Mouse (Mus musculus): ENCODE results near the gene Fhdc1. TPM values are rescaled to one million over a fixed set of nuclear protein-coding genes. Genes with fewer than 3 reads are reported as not detected.

Gene Fhdc1
- polyA plus RNA-seq, 1 experiment from 2014 or later, result 10.2 TPM

DNA sequence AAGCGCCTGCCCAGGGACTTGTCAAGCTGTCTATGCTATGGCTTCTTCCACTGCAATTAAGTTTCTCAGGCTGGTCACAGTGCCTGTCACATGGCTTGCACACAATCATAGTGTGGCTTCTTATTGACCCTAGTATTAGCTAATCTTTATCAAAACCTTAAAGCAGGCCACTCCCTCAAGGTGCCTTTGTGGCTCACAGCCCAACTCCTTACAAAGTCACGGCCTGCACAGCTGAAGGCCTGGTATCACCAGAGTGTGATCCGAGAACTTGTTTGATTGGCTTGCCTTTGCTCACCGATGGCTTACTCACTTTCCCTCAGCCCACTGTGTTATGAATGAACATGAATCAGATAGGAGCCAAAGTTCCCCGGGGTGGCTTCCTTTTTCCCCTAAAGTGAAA is 52.5 kb downstream of the Fhdc1 start:
- Histone ChIP-seq H3K9me3 (no peaks in the 10 kb centered on the region), H3K4me2 (replicated peaks) (no peak overlapping the region), H3K4me1 (peaks cover 26% of the 10 kb centered on the region; the same call in 1 of the 2 replicates), H3K27ac (no peak overlapping the region), H3K9ac (no peak overlapping the region), H3K36me3 (no peaks in the 10 kb centered on the region), H3K27me3 (replicated peaks) (no peaks in the 10 kb centered on the region), H3K4me3 (no peak overlapping the region)
- ATAC-seq (ENCODE audit: low FRiP score, low read depth), result no peak
- 84% methylated on average over 5 of the region's 5 CpGs for WGBS

DNA sequence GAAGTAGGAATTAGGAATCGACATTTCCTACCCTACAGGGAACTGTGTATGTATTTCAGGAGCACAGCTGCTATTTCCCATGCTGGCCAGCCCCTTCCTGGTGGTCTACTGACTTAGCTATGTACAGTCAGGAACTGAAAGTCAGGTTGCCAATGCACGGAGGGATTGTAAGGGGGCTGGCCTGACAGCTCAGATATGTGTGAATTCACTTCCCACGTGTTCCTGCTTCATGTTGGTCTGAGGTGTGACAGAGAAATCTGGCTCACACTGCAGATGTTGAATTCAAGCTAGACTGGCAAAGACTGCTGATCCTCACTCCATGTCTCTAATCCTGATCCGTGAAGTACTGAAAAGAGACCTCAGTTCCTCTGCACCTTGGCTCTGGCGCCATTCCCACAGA is 57.9 kb downstream of the Fhdc1 start:
- Histone ChIP-seq H3K9ac (no peak overlapping the region), H3K27ac (no peak overlapping the region), H3K27me3 (replicated peaks) (no peaks in the 10 kb centered on the region), H3K4me1 (peaks cover 9% of the 10 kb centered on the region; the same call in 1 of the 2 replicates), H3K4me3 (no peak overlapping the region), H3K9me3 (no peaks in the 10 kb centered on the region), H3K4me2 (replicated peaks) (no peak overlapping the region), H3K36me3 (no peaks in the 10 kb centered on the region)
- ATAC-seq (ENCODE audit: low FRiP score, low read depth), result no peak
- WGBS, result 80% methylated on average over 5 of the region's 5 CpGs

DNA sequence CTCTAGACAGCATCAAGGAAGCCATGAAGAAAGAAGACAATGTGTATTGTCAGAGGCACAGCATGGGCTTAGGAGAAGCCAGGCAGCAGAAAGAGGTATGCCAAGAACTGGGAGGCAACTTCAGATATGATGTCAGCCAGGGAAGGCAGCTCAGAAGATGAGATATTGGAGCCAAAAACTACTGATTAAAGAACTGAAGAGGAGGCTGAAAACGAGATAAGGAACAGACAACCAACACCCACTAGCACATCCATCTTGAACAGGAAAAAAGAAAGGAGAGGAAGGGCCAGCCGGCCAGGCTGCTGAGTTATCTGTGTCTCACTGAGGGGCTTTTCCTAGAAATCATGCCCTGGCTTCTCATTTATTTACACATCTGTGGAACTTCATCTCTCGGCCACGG is 66.4 kb downstream of the Fhdc1 start:
- Histone ChIP-seq H3K4me3 (no peak overlapping the region), H3K9me3 (no peaks in the 10 kb centered on the region), H3K27ac (no peak overlapping the region), H3K36me3 (no peaks in the 10 kb centered on the region), H3K4me1 (peaks cover 8% of the 10 kb centered on the region; the same call in 1 of the 2 replicates), H3K27me3 (replicated peaks) (no peaks in the 10 kb centered on the region; the same call in 1 of the 2 replicates), H3K4me2 (replicated peaks) (no peak overlapping the region), H3K9ac (no peak overlapping the region)
- WGBS, result 84% methylated on average over 4 of the region's 4 CpGs
- ATAC-seq (ENCODE audit: low FRiP score, low read depth), result no peak

DNA sequence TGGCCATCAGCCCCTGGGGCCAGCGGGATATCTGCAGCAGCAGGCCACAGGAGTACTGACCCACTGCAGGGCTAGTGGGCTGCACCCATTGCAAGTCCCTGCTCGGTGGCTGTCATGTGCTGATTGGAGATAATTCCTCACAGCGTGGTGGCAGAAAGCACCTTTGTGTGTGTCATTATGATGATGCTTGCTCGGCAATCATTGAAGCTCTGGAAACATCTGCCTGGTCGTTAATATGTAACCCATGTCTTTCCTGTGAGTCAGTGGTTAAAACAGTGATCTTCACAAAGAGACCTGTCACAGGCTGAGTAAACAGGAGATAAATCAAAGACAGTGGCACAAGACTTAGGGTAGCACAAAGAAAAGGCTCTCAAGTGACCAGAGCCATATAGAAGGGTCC is 67.3 kb downstream of the Fhdc1 start:
- Histone ChIP-seq H3K4me3 (no peak overlapping the region), H3K9ac (no peak overlapping the region), H3K27me3 (replicated peaks) (no peaks in the 10 kb centered on the region; the same call in 1 of the 2 replicates), H3K4me2 (replicated peaks) (no peak overlapping the region), H3K36me3 (no peaks in the 10 kb centered on the region), H3K27ac (no peak overlapping the region), H3K9me3 (no peaks in the 10 kb centered on the region), H3K4me1 (peaks cover 8% of the 10 kb centered on the region; the same call in 1 of the 2 replicates)
- no peak for ATAC-seq (ENCODE audit: low FRiP score, low read depth)
- WGBS, result 22% methylated on average over 5 of the region's 5 CpGs

DNA sequence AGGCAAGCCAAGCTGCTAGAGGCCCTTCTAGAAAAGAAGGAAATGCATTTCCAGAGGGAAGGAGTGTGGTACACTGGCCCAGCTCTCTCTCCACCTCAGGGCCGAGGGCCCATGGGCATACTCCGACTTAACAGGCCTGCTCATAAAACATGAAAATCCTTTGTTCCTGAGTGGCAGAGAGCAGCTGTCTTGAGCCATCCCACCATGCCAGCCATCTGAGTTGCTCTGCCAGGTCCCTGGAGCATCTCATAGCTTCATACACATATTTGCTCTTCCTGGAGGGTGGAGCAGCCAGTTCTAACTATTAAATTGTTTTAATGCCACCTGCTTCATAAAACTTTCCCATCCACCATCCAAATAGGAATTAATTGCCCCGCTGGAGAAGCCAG is 70.8 kb downstream of the Fhdc1 start:
- 80% methylated on average over 3 of the region's 3 CpGs for WGBS
- no peak overlapping the region for H3K27ac ChIP-seq
- no peak for ATAC-seq (ENCODE audit: low FRiP score, low read depth)

DNA sequence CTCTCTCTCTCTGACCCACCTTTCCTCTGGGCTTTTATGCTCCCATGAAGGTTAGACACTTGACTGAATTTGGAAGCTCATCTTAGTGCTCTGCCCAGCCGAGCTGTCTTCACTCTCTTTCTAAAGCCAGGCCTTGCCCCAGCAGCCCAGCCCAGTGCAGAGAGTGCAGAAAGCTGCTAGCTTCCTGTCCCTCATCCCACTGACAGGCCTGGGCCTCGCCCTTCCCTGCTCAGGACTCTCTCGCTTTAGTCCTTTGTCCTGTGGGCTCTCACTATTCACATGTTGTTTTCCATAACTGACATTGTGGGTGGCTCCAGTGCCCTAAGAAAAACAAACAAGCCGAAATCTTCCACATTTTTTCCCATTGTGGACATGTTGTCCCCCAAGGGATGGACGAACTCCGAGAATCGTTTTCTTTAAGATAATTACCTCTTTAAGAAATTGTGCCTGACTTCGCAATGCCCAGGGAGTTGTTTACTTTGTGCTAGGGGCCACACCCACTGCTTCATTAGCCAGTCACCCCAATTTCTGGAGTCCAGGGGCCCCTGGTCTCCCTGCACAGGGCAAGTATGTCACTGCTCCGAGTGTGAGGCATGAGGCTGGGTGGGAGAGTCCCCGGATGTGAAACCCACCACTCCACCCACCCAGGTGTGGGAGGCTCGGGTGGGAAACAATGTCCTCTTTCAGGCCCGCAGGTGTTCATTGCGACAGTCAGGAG is 71.3 kb downstream of the Fhdc1 start:
- Histone ChIP-seq H3K9ac (no peak overlapping the region), H3K9me3 (no peaks in the 10 kb centered on the region), H3K4me2 (replicated peaks) (no peak overlapping the region), H3K4me1 (peaks cover 8% of the 10 kb centered on the region; the same call in 1 of the 2 replicates), H3K36me3 (no peaks in the 10 kb centered on the region), H3K4me3 (no peak overlapping the region), H3K27ac (no peak overlapping the region), H3K27me3 (replicated peaks) (no peaks in the 10 kb centered on the region; the same call in 1 of the 2 replicates)
- 62% methylated on average over 13 of the region's 13 CpGs for WGBS
- no peak for ATAC-seq (ENCODE audit: low FRiP score, low read depth)

More for the DNA sequence above, 70.8 kb downstream of the Fhdc1 start:
- H3K4me3 ChIP-seq, result no peak overlapping the region
- H3K27me3 ChIP-seq (replicated peaks), result no peaks in the 10 kb centered on the region; the same call in 1 of the 2 replicates
- H3K36me3 ChIP-seq, result no peaks in the 10 kb centered on the region
- H3K4me2 ChIP-seq (replicated peaks), result no peak overlapping the region
- H3K4me1 ChIP-seq, result peaks cover 8% of the 10 kb centered on the region; the same call in 1 of the 2 replicates
- H3K9ac ChIP-seq, result no peak overlapping the region
- H3K9me3 ChIP-seq, result no peaks in the 10 kb centered on the region

DNA sequence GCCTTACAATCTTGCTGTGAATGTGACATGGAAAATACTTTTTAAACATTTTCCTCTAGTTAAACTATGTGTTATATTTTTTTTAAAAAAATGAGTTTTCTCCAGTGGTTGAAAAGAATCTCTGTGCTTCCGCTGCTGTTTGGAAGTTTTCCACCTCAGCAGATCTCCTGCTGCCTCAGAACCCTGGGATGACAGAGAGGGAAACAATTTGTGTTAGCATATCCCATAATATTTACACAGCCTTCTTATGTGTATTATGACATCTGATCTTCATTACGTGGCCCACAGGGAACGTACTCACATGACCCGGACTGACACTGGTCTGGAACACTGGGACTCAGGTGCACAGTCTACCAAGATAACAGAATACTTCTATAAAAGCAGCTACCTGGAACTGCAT is 74.7 kb downstream of the Fhdc1 start:
- no peaks in the 10 kb centered on the region for H3K36me3 ChIP-seq
- H3K9me3 ChIP-seq, result no peaks in the 10 kb centered on the region
- H3K4me2 ChIP-seq (replicated peaks), result no peak overlapping the region
- ATAC-seq (ENCODE audit: low FRiP score, low read depth), result no peak
- 84% methylated on average over 4 of the region's 4 CpGs for WGBS
- H3K27me3 ChIP-seq (replicated peaks), result no peaks in the 10 kb centered on the region; the same call in 1 of the 2 replicates
- no peak overlapping the region for H3K4me3 ChIP-seq
- H3K27ac ChIP-seq, result no peak overlapping the region
- H3K4me1 ChIP-seq, result peaks cover 3% of the 10 kb centered on the region; the same call in 1 of the 2 replicates
- H3K9ac ChIP-seq, result no peak overlapping the region

DNA sequence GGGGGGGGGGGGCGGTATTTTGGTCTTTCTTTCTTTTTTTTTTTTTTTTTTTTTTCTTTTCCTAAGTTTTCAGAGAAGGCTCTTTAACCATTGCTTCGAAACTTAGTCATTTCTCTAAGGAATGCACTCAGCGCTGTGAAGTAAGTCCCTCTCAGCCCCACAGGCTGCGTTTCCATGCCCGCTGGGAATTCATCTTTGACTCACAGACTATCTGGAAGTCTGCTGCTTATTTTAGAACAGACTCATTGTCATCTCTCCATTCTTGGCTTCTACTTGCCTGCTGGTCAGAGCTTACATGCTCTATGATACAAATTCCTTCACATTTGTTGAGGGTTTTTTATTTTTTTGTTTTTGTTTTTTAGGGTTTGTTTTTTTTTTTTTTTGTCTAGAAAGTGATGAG is 76.8 kb downstream of the Fhdc1 start:
- peaks cover 3% of the 10 kb centered on the region; the same call in 1 of the 2 replicates for H3K4me1 ChIP-seq
- H3K4me2 ChIP-seq (replicated peaks), result no peak overlapping the region
- no peaks in the 10 kb centered on the region for H3K9me3 ChIP-seq
- 64% methylated on average over 5 of the region's 5 CpGs for WGBS
- H3K4me3 ChIP-seq, result no peak overlapping the region
- no peak overlapping the region for H3K27ac ChIP-seq
- H3K36me3 ChIP-seq, result no peaks in the 10 kb centered on the region
- no peak for ATAC-seq (ENCODE audit: low FRiP score, low read depth)
- no peaks in the 10 kb centered on the region for H3K27me3 ChIP-seq (replicated peaks)
- no peak overlapping the region for H3K9ac ChIP-seq

DNA sequence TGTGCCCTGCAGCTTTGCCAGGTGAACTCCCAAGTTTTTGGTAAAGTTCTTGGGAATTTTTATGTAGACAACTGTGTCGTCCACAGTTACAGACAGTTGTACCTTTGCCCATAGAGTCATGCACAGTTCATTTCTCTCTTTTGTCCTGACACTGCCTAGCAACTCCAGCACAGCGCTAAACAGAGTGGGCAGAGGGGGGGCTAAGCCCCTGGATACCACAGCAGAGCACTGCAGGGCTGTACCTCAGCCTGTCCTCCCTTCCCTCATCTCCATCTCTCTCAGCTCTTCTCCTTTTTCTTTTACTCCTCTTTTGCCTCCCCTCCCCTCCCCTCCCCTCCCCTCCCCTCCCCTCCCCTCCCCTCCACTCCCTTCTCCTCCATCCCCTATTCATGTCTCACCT is 77.5 kb downstream of the Fhdc1 start:
- Histone ChIP-seq H3K27me3 (replicated peaks) (no peaks in the 10 kb centered on the region), H3K4me1 (peaks cover 3% of the 10 kb centered on the region; the same call in 1 of the 2 replicates), H3K36me3 (no peaks in the 10 kb centered on the region), H3K9ac (no peak overlapping the region), H3K9me3 (no peaks in the 10 kb centered on the region), H3K27ac (no peak overlapping the region), H3K4me2 (replicated peaks) (no peak overlapping the region), H3K4me3 (no peak overlapping the region)
- no peak; the same call in 1 of the 2 replicates for ATAC-seq (ENCODE audit: low FRiP score, low read depth)
- WGBS, result 28% methylated on average over 2 of the region's 2 CpGs

DNA sequence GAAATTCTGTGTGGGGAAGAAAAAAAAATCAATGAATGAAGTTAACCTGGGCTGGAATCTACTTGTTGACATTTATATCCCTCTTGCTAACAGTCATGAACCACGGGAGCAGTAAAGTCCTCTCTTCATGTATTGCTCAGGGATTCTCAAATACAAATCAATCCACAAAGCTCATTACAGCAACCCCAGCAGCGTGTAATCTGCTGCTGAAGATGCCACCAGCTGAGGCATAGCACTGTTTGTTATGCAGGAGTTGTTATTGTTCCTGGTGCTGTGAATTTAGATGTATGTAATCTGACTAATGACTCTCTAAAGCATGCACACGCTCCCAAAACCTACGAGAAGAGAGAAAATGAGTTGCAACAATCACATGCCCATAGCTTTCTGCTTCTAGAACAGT is 82.3 kb downstream of the Fhdc1 start:
- H3K4me3 ChIP-seq, result no peak overlapping the region
- no peaks in the 10 kb centered on the region for H3K27me3 ChIP-seq (replicated peaks)
- no peaks in the 10 kb centered on the region for H3K9me3 ChIP-seq
- 45% methylated on average over 4 of the region's 4 CpGs for WGBS
- H3K4me2 ChIP-seq (replicated peaks), result no peak overlapping the region
- H3K27ac ChIP-seq, result no peak overlapping the region
- no peak overlapping the region for H3K9ac ChIP-seq
- H3K36me3 ChIP-seq, result no peaks in the 10 kb centered on the region
- no peak for ATAC-seq (ENCODE audit: low FRiP score, low read depth)
- peaks cover 3% of the 10 kb centered on the region; the same call in 1 of the 2 replicates for H3K4me1 ChIP-seq

DNA sequence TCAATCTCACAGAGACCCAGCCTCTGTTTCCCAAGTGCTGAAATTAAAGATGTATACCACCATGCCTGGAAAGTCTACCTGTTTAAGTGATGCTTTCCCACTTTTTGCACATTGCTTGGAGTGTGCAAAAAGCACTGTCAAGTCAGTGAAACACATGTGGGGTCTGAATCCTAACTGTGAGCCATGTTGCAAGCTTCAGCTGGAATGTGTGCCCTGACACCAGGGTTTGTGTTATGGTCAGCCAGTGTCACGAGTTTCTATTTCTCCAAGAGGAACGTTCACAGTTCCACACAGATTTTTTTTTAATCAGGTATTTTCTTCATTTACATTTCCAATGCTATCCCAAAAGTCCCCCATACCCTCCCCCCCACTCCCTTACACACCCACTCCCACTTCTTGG is 84.0 kb downstream of the Fhdc1 start:
- ATAC-seq (ENCODE audit: low FRiP score, low read depth), result no peak
- Histone ChIP-seq H3K27ac (no peak overlapping the region), H3K4me3 (no peak overlapping the region), H3K9ac (no peak overlapping the region), H3K4me1 (no peaks in the 10 kb centered on the region), H3K9me3 (no peaks in the 10 kb centered on the region), H3K36me3 (no peaks in the 10 kb centered on the region), H3K27me3 (replicated peaks) (no peaks in the 10 kb centered on the region), H3K4me2 (replicated peaks) (no peak overlapping the region)
- 85% methylated on average over 2 of the region's 2 CpGs for WGBS

DNA sequence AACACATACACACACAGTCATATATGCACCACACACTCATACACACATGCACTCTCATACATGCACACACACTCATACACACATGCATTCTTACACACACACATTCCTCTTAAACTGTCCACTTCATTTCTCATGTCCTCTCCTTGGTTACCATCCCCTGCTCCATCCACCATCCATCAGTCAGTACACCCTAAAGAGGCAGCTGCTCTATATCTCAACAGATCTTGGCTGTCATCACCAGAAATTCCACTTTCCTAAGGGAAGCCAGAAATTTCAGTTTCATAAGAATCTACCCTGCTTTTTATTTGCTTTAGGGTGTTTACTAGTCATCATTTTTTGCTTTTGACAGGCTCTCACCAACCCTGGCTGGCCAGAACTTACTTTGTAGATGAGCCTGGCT is 84.4 kb downstream of the Fhdc1 start:
- Histone ChIP-seq H3K9ac (no peak overlapping the region), H3K27me3 (replicated peaks) (no peaks in the 10 kb centered on the region), H3K9me3 (no peaks in the 10 kb centered on the region), H3K4me2 (replicated peaks) (no peak overlapping the region), H3K36me3 (no peaks in the 10 kb centered on the region), H3K27ac (no peak overlapping the region), H3K4me3 (no peak overlapping the region), H3K4me1 (no peaks in the 10 kb centered on the region)
- no peak for ATAC-seq (ENCODE audit: low FRiP score, low read depth)
